In the genomic region with DNA sequence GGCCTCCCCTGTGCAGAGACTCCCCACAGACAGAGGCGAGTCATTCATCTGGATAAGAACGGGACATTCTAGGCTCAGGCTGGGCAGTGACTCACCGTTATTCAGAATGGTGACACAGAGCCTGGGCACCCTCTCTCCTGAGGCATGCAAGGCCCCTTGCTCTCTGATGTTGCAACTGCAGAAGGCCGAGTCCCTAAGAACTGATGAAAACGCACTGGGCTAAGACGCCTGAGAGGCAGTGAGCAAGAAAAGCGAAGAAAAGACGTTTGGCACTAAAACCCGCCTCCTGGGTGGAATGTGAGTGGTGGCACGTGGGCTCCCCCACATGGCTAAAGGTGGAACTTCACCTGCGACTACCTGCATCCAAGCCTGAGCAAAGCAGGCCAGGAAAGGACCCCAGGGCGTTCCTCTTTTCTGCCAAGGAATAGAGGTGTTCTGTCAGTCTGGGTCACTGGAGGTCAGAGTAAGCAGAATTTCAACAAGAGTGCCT, we compare ENCODE assay signal across 7 mouse cellular contexts. TPM values are rescaled to one million over a fixed set of nuclear protein-coding genes. Genes with fewer than 3 reads are reported as not detected.
DNase-seq lines count a peak whose midpoint lies in the region; ATAC-seq lines count a peak whose summit lies in the region.

No protein-coding gene starts in this region.

- peak overlapping the region; percentile 51 for H3K4me2 ChIP-seq in intestine, embryonic 15.5 days (replicated peaks)

- H3K36me3 ChIP-seq in intestine, embryonic 15.5 days, result peaks cover 12% of the 10 kb centered on the region; the same call in 1 of the 2 replicates
- no peaks in the 10 kb centered on the region for H3K36me3 ChIP-seq in midbrain, embryonic 10.5 days

- WGBS in intestine, embryonic 15.5 days, result 7% methylated on average over 12 of the region's 12 CpGs
- 3% methylated on average over 12 of the region's 12 CpGs for WGBS in midbrain, embryonic 10.5 days

- H3K27me3 ChIP-seq in intestine, embryonic 15.5 days (replicated peaks), result no peaks in the 10 kb centered on the region
- H3K27me3 ChIP-seq in midbrain, embryonic 10.5 days (ENCODE audit: low read depth, poor library complexity, severe bottlenecking), result peaks cover 41% of the 10 kb centered on the region

- H3K27ac ChIP-seq in intestine, embryonic 15.5 days, result no peak overlapping the region
- H3K27ac ChIP-seq in midbrain, embryonic 10.5 days (replicated peaks), result peak overlapping the region; percentile 59; the same call in 1 of the 2 replicates

- intact Hi-C loops in gastrocnemius, postnatal 36 days (cut with DNase I), result no loop called here
- intact Hi-C loops in left cerebral cortex, postnatal 25 days (cut with DNase I), result loop anchor here (1.0 kb wide), 1 partner anchor 174 kb away; no protein-coding TSS in a partner anchor

- peak; percentile 55; the same call in 1 of the 2 replicates for ATAC-seq in intestine, embryonic 15.5 days

- H3K9ac ChIP-seq in intestine, embryonic 15.5 days, result no peak overlapping the region

- H3K9me3 ChIP-seq in intestine, embryonic 15.5 days, result no peaks in the 10 kb centered on the region
- H3K9me3 ChIP-seq in midbrain, embryonic 10.5 days (replicated peaks), result no peaks in the 10 kb centered on the region

- H3K4me1 ChIP-seq in intestine, embryonic 15.5 days (replicated peaks), result peaks cover 22% of the 10 kb centered on the region
- peaks cover 12% of the 10 kb centered on the region for H3K4me1 ChIP-seq in midbrain, embryonic 10.5 days

- no peak overlapping the region for H3K4me3 ChIP-seq in intestine, embryonic 15.5 days (replicated peaks)
- H3K4me3 ChIP-seq in midbrain, embryonic 10.5 days, result peak overlapping the region; percentile 45

- peak; percentile 93 for DNase-seq in adrenal gland, adult 2 months
- peak; percentile 93 for DNase-seq in embryo, embryonic 10.5 days (ENCODE audit: low spot score)
- peak; percentile 67 to 80 for DNase-seq in gastrocnemius, postnatal 36 days
- DNase-seq in left cerebral cortex, postnatal 25 days (ENCODE audit: low spot score in 2 of 2), result peak; percentile 89 to 90
- peak; percentile 82 for DNase-seq in midbrain, embryonic 10.5 days (ENCODE audit: low spot score)
- peak; percentile 81 for DNase-seq in right cerebral cortex, postnatal 4 days

RNA-seq across cellular contexts. Expression of a gene that starts 25.0 kb away (rescaled TPM):
- total RNA-seq in adrenal gland, adult 2 months (2021), result 10 to 100 TPM; 22.2 to 29.5 TPM
- polyA plus RNA-seq in adrenal gland, adult 2 months (2012; rRNA removed), result 26.3 and 26.9 TPM in 2 replicates
- 1 to 10 TPM; 5.7 to 8.7 TPM for total RNA-seq in gastrocnemius, postnatal 36 days (2021)
- polyA plus RNA-seq in intestine, embryonic 15.5 days (2015; fragmentation: Nextera tagmentation; extraction: Ambion mirVana), result 17.0 and 18.2 TPM in 2 replicates
- total RNA-seq in left cerebral cortex, postnatal 25 days (2021), result 10 to 100 TPM; 14.4 to 14.9 TPM
- 8.3 and 8.7 TPM in 2 replicates for polyA plus RNA-seq in midbrain, embryonic 10.5 days (2016; fragmentation: Nextera tagmentation; extraction: Ambion mirVana)

RNA-seq across cellular contexts. Expression of a gene that starts 29.0 kb away (rescaled TPM):
- total RNA-seq in adrenal gland, adult 2 months (2021), result 100 to 1,000 TPM; 120 to 197 TPM
- 146 and 154 TPM in 2 replicates for polyA plus RNA-seq in adrenal gland, adult 2 months (2012; rRNA removed)
- total RNA-seq in gastrocnemius, postnatal 36 days (2021), result 10 to 100 TPM; 51.9 to 54.1 TPM
- polyA plus RNA-seq in intestine, embryonic 15.5 days (2015; fragmentation: Nextera tagmentation; extraction: Ambion mirVana), result 22.2 and 24.0 TPM in 2 replicates
- 10 to 100 TPM; 10.8 to 12.0 TPM for total RNA-seq in left cerebral cortex, postnatal 25 days (2021)
- polyA plus RNA-seq in midbrain, embryonic 10.5 days (2016; fragmentation: Nextera tagmentation; extraction: Ambion mirVana), result 3.7 and 4.0 TPM in 2 replicates

Comparison
In these comparisons a context has a peak if more than half of its experiments do, and no peak if none do; other contexts are left out.
1. RNA of a gene that starts 29.0 kb away (total RNA-seq): 120 to 197 TPM in adrenal gland, adult 2 months and 51.9 to 54.1 TPM in gastrocnemius, postnatal 36 days; 10.8 to 12.0 TPM in left cerebral cortex, postnatal 25 days; every median in the first group is over 4 times any median in the second.
2. Peak in every context shown above with its lines, with median percentiles within 50 percentile points of each other: DNase-seq.